Mouse (Mus musculus): ENCODE measurements around the gene B4galt5.

The B4galt5 gene

GRCm38 (mm10) chr2:167250003-167250735, 98.8 kb downstream of the B4galt5 start:
- DNase-seq = no peak

DNA sequence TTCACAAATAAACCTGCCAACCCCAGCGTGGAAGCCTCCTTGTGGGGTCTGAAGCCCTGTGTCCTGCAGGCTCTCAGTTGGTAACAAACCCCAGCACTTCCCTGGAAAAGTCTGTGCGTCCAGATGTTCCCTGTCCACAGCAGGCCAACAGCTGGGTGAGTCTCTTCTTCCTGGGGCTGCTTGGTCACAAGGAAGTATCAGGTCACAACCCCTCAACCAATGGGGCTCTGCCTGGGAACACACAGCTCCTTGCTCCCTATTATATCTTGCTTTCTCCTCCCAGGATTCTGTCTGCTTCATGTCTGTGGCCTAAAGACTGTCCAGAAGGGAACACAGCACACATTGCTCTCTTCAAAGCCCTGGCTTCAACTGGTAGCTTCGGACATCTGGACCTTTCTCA, 99.4 kb downstream of the B4galt5 start:
- no peak for DNase-seq
